Mouse (Mus musculus) olfactory bulb, adult 2 months (tissue): ENCODE results near the gene Rab3gap2.

Experiments used
- CTCF ChIP-seq: fragments of 200-500 bp; IDR thresholded peaks from 2 replicates; pipeline ENCODE4 v1.5.1; 2012; ENCODE audit warnings: low read depth, mild to moderate bottlenecking, low read length, moderate library complexity; ENCODE audit not compliant: insufficient read depth
- POLR2A ChIP-seq: fragments of 200-500 bp; IDR thresholded peaks from 2 replicates; pipeline ENCODE4 v1.6.1; 2012; ENCODE audit warnings: mild to moderate bottlenecking, low read depth, low read length, moderate library complexity; ENCODE audit not compliant: insufficient read depth

DNA sequence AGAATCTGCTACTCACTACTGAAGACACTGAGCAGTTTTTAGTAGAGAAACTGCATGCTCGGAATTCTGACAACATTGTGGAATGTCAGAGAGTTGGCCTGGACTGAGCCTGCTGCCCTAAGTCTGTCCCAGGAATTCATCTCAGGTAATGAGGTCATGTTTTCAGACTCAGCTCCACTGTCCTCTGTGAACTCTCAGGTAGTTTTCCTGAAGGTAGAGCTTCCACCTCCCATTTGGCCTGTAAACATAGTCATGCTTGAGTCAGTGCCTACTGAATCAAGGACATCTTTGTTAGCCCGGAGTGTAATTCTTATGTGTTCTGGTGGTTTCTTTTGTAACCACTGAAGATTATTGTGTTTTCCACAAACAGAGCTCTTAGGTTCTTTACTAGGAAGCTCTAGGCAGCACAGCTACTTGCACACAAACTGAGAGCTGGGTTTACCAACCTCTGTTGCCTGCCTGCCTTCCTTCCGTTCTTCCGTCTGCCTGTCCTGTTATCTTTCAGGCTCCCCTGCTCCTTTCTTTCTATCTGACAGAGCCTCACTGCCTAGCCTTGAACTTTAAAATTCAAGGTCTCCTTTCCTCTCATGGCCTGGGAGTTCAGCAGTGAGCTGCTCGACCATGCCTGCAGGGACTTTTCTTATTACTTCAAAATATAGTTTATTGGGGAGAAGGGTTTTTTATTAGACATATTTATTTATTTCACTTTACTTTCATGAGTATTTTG lies 71.1 kb downstream of the Rab3gap2 start:
- TF ChIP-seq POLR2A (no peak), CTCF (no peak)
